Mouse (Mus musculus): Measurements from ENCODE around the gene Dppa3. TPM values are rescaled to one million over a fixed set of nuclear protein-coding genes. Genes with fewer than 3 reads are reported as not detected.

Dppa3 gene
- polyA plus RNA-seq, 1 experiment = 0.17 TPM

DNA sequence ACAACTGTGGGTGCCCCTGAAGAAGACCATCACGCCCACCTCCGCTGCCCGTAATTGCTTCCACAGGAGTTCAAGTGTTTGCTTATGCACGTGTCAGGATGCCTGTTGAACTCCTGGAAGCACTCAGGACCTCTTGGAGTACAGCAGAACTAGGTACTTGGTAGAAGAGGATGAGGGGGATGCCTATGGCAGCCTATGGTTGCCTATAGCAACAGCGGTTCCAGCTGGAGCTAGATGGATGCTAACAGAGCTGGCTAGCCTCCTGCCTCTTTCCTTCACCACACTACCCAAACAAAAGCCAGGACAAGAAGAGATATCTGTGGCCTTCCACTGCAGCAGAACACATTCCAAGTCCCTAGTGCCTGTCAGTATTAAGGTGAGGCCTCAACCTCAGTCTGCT lies 41.5 kb downstream of the Dppa3 start:
- Histone ChIP-seq H3K4me1 (ENCODE audit: control insufficient read depth, insufficient read depth, low read length) (peaks cover 6% of the 10 kb centered on the region), H3K36me3 (ENCODE audit: control insufficient read depth, insufficient read depth, low read length) (no peaks in the 10 kb centered on the region), H3K27me3 (ENCODE audit: control insufficient read depth, insufficient read depth, low read length) (no peaks in the 10 kb centered on the region), H3K27ac (ENCODE audit: control insufficient read depth, insufficient read depth, low read depth, low read length) (no peak overlapping the region), H3K4me3 (ENCODE audit: control insufficient read depth, low read depth, low read length) (no peak overlapping the region)
- no peak for TF ChIP-seq POLR2A (IDR thresholded peaks at IDR 0.05; ENCODE audit: control insufficient read depth, low read depth, low read length)
- TF ChIP-seq CTCF (IDR thresholded peaks at IDR 0.05; ENCODE audit: control insufficient read depth, insufficient read depth, insufficient replicate concordance, low read depth, low read length) = no peak

DNA sequence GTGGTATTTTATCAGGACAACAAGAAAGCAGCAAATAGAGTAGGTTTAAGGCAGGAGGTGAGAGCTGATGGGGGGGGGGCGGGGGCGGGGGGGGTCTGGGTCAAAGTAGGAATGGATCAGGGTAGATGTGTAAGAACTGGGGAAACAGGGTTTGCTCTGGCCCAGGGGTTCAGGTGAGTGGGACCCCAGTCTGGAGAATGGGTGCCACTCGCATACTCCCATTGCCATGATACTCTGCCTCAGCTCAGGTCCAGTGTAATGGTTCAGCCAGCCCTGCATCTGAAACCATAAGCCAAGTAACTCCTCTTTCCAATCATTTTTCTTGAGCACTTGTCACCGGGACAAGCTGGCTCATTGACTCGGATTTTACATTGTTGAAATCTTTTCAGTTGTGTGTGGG lies 42.6 kb downstream of the Dppa3 start:
- Histone ChIP-seq H3K36me3 (ENCODE audit: control insufficient read depth, insufficient read depth, low read length) (no peaks in the 10 kb centered on the region), H3K4me1 (ENCODE audit: control insufficient read depth, insufficient read depth, low read length) (peaks cover 4% of the 10 kb centered on the region), H3K4me3 (ENCODE audit: control insufficient read depth, low read depth, low read length) (no peak overlapping the region), H3K27ac (ENCODE audit: control insufficient read depth, insufficient read depth, low read depth, low read length) (no peak overlapping the region), H3K27me3 (ENCODE audit: control insufficient read depth, insufficient read depth, low read length) (no peaks in the 10 kb centered on the region)
- TF ChIP-seq CTCF (IDR thresholded peaks at IDR 0.05; ENCODE audit: control insufficient read depth, insufficient read depth, insufficient replicate concordance, low read depth, low read length) (no peak), POLR2A (IDR thresholded peaks at IDR 0.05; ENCODE audit: control insufficient read depth, low read depth, low read length) (no peak)

DNA sequence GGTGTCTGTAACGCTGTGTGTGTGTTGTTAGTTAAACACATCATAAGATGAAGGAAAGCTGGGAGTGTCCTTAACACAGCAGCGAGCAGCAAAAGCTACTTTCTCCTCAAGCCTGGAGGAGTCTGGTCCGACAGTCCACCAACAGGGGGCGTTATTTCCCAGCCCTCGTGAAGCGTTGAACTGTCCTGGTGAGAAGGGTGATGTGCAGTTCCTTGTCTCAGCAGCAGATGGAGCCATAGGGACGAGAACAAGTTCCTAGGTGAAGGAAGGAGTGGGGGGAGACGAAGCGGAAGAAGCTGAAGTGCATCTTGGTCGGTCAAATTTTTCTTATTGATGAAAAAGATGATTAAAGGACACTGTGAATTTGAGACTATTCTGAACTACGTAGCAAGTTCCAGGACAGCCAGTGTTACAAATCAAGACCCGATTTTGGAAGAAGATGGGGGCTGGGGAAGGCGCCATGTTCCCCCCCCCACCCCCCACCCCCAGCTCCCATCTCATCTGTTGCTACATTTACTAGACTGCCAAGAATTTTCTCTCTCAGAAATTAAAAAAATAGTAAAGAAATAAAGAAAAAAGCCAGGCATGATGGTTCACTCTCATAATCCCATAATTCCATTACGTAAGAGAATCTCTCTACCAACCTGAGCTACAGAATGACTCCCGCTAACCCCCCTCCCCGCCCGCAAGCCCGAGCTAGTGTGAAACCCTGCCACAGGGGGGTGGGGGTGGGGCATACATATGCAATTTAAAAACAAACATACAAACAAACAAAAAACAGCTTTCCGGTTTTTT lies 43.4 kb downstream of the Dppa3 start:
- H3K27ac ChIP-seq (ENCODE audit: control insufficient read depth, insufficient read depth, low read depth, low read length) = no peak overlapping the region

DNA sequence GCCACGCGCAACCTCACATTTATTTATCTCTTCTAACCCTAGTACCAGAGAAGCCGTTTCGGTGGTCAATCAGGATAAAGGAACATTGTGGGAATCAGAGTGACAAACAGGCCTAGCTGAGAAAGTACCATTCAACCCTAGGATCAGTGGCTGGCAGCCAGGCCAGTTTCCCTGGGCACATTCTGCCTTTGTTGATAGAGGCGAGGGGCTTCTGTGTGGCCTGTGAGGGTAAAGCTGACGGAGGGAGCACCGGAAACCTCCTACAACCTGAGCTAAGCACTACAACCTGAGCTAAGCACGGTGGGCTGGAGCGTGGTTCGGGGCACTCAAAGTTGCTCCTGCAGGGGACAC lies 44.0 kb downstream of the Dppa3 start:
- H3K27ac ChIP-seq (ENCODE audit: control insufficient read depth, insufficient read depth, low read depth, low read length) = no peak overlapping the region
- peaks cover 4% of the 10 kb centered on the region for H3K4me1 ChIP-seq (ENCODE audit: control insufficient read depth, insufficient read depth, low read length)
- TF ChIP-seq CTCF (IDR thresholded peaks at IDR 0.05; ENCODE audit: control insufficient read depth, insufficient read depth, insufficient replicate concordance, low read depth, low read length) = no peak
- TF ChIP-seq POLR2A (IDR thresholded peaks at IDR 0.05; ENCODE audit: control insufficient read depth, low read depth, low read length) = no peak
- H3K36me3 ChIP-seq (ENCODE audit: control insufficient read depth, insufficient read depth, low read length) = no peaks in the 10 kb centered on the region
- no peaks in the 10 kb centered on the region for H3K27me3 ChIP-seq (ENCODE audit: control insufficient read depth, insufficient read depth, low read length)
- H3K4me3 ChIP-seq (ENCODE audit: control insufficient read depth, low read depth, low read length) = no peak overlapping the region; the same call in 1 of the 2 replicates

More for the DNA sequence above, 43.4 kb downstream of the Dppa3 start:
- Histone ChIP-seq H3K27me3 (ENCODE audit: control insufficient read depth, insufficient read depth, low read length) (no peaks in the 10 kb centered on the region), H3K36me3 (ENCODE audit: control insufficient read depth, insufficient read depth, low read length) (no peaks in the 10 kb centered on the region), H3K4me1 (ENCODE audit: control insufficient read depth, insufficient read depth, low read length) (peaks cover 4% of the 10 kb centered on the region), H3K4me3 (ENCODE audit: control insufficient read depth, low read depth, low read length) (peak overlapping the region; percentile 51; the same call in 1 of the 2 replicates)
- TF ChIP-seq POLR2A (IDR thresholded peaks at IDR 0.05; ENCODE audit: control insufficient read depth, low read depth, low read length) (no peak), CTCF (IDR thresholded peaks at IDR 0.05; ENCODE audit: control insufficient read depth, insufficient read depth, insufficient replicate concordance, low read depth, low read length) (peak; percentile 100)

DNA sequence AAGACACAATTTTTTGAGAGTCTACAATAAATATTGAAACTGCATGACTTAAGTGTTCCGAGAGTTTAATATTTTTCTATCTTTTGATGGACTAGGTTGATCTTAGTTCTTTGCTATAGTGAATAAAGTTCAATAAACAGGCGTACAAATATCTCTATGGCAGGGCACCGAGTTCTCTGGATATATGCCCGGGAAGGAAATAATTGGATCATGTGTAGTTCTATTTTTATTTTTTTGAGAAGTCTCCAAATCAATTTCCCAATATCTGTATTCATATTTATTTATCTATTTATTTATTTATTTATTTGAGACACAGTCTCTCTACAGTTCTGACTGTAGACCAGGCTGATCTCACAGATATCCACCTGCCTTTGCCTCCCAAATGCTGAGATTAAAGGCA lies 44.6 kb downstream of the Dppa3 start:
- peaks cover 4% of the 10 kb centered on the region for H3K4me1 ChIP-seq (ENCODE audit: control insufficient read depth, insufficient read depth, low read length)
- no peaks in the 10 kb centered on the region for H3K27me3 ChIP-seq (ENCODE audit: control insufficient read depth, insufficient read depth, low read length)
- H3K27ac ChIP-seq (ENCODE audit: control insufficient read depth, insufficient read depth, low read depth, low read length) = no peak overlapping the region
- no peak for TF ChIP-seq POLR2A (IDR thresholded peaks at IDR 0.05; ENCODE audit: control insufficient read depth, low read depth, low read length)
- no peak for TF ChIP-seq CTCF (IDR thresholded peaks at IDR 0.05; ENCODE audit: control insufficient read depth, insufficient read depth, insufficient replicate concordance, low read depth, low read length)
- no peak overlapping the region for H3K4me3 ChIP-seq (ENCODE audit: control insufficient read depth, low read depth, low read length)
- no peaks in the 10 kb centered on the region for H3K36me3 ChIP-seq (ENCODE audit: control insufficient read depth, insufficient read depth, low read length)

DNA sequence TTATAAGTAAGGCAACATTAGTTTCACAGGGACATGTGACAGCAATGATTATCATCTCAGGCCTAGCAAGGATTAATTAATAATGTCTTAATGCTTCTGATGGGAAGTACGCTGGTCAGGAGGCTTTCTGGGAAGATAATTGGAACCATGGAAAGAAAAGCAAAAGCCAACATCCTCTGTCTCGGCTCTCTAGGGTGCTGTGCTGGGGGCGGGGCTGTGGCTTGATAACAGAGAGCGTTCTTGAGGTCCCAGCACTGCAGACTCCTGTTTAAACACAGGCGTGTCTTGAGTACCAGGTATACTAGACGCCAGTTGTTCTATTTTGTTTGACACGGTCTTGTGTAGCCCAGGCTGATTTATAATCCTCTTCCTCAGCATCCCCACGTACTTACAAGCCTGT lies 46.5 kb downstream of the Dppa3 start:
- H3K4me1 ChIP-seq (ENCODE audit: control insufficient read depth, insufficient read depth, low read length) = peaks cover 4% of the 10 kb centered on the region
- H3K4me3 ChIP-seq (ENCODE audit: control insufficient read depth, low read depth, low read length) = no peak overlapping the region
- H3K27ac ChIP-seq (ENCODE audit: control insufficient read depth, insufficient read depth, low read depth, low read length) = no peak overlapping the region
- TF ChIP-seq POLR2A (IDR thresholded peaks at IDR 0.05; ENCODE audit: control insufficient read depth, low read depth, low read length) (no peak), CTCF (IDR thresholded peaks at IDR 0.05; ENCODE audit: control insufficient read depth, insufficient read depth, insufficient replicate concordance, low read depth, low read length) (no peak)
- H3K27me3 ChIP-seq (ENCODE audit: control insufficient read depth, insufficient read depth, low read length) = no peaks in the 10 kb centered on the region
- H3K36me3 ChIP-seq (ENCODE audit: control insufficient read depth, insufficient read depth, low read length) = no peaks in the 10 kb centered on the region

Other genes starting within 250 kb of the Dppa3 start
- gene Rimklb, start 127.6 kb upstream of the Dppa3 start, polyA plus RNA-seq (2012; rRNA removed) = 97.7 and 114 TPM in 2 replicates
- 6.5 and 13.1 TPM in 2 replicates for gene Mfap5, start 120.6 kb upstream of the Dppa3 start, polyA plus RNA-seq (2012; rRNA removed)
- gene Aicda, start 72.6 kb upstream of the Dppa3 start, polyA plus RNA-seq (2012; rRNA removed) = not detected in 2 replicates
- 1.7 and 2.2 TPM in 2 replicates for gene Apobec1, start 24.0 kb upstream of the Dppa3 start, polyA plus RNA-seq (2012; rRNA removed)
- gene Gdf3, start 16.3 kb upstream of the Dppa3 start, polyA plus RNA-seq (2012; rRNA removed) = 0.05 and 0.06 TPM in 2 replicates
- gene Nanog, start 81.1 kb downstream of the Dppa3 start, polyA plus RNA-seq (2012; rRNA removed) = 0.08 and 0.10 TPM in 2 replicates
- 703 and 947 TPM in 2 replicates for gene Slc2a3, start 175.2 kb downstream of the Dppa3 start, polyA plus RNA-seq (2012; rRNA removed)
- gene Foxj2, start 193.5 kb downstream of the Dppa3 start, polyA plus RNA-seq (2012; rRNA removed) = 3.0 and 3.7 TPM in 2 replicates
- 0.60 and 0.67 TPM in 2 replicates for gene C3ar1, start 229.8 kb downstream of the Dppa3 start, polyA plus RNA-seq (2012; rRNA removed)
- gene Necap1, start 248.1 kb downstream of the Dppa3 start, polyA plus RNA-seq (2012; rRNA removed) = 9.9 and 13.2 TPM in 2 replicates